Mouse (Mus musculus): ENCODE data around the gene Ankrd9. TPM values are rescaled to one million over a fixed set of nuclear protein-coding genes. Genes with fewer than 3 reads are reported as not detected.

Gene Ankrd9
- polyA plus RNA-seq, 2 experiments from 2014 or later, result 0.74 to 1.2 TPM

- no peak for ATAC-seq
These were observed 24.4 kb downstream of the Ankrd9 start for GRCm38 (mm10) chr12:110954351-110954991.

GRCm38 (mm10) chr12:110953900-110954299, 24.9 kb downstream of the Ankrd9 start:
- ATAC-seq, result no peak

- no peak for ATAC-seq
These were observed 25.4 kb downstream of the Ankrd9 start for GRCm38 (mm10) chr12:110953443-110953842.

GRCm38 (mm10) chr12:110952628-110953385, 26.0 kb downstream of the Ankrd9 start:
- no peak for ATAC-seq

- ATAC-seq, result no peak
These were observed 27.6 kb downstream of the Ankrd9 start for GRCm38 (mm10) chr12:110951236-110951635.

GRCm38 (mm10) chr12:110950151-110950550, 28.7 kb downstream of the Ankrd9 start:
- ATAC-seq, result no peak

GRCm38 (mm10) chr12:110949410-110949809, 29.4 kb downstream of the Ankrd9 start:
- ATAC-seq, result no peak

- no peak for ATAC-seq
These were observed 30.0 kb downstream of the Ankrd9 start for GRCm38 (mm10) chr12:110948910-110949201.

GRCm38 (mm10) chr12:110948082-110948909, 30.5 kb downstream of the Ankrd9 start:
- no peak for ATAC-seq

GRCm38 (mm10) chr12:110946216-110946615, 32.6 kb downstream of the Ankrd9 start:
- no peak for ATAC-seq

GRCm38 (mm10) chr12:110940869-110941268, 38.0 kb downstream of the Ankrd9 start:
- no peak for ATAC-seq

GRCm38 (mm10) chr12:110939385-110939784, 39.5 kb downstream of the Ankrd9 start:
- peak; percentile 86 for ATAC-seq

- no peak for ATAC-seq
These were observed 41.3 kb downstream of the Ankrd9 start for GRCm38 (mm10) chr12:110937496-110937895.

GRCm38 (mm10) chr12:110935983-110936620, 42.7 kb downstream of the Ankrd9 start:
- ATAC-seq, result peak; percentile 34

GRCm38 (mm10) chr12:110932820-110933219, 46.0 kb downstream of the Ankrd9 start:
- ATAC-seq, result no peak

Other genes with a start within 250 kb of the Ankrd9 start
- 10 to 100 TPM; 24.7 to 31.4 TPM for gene Wdr20, start 241.1 kb downstream of the Ankrd9 start, polyA plus RNA-seq (2017; shearing (Covaris generic))
- under 1 TPM; 0.22 to 0.29 TPM for gene Mok, start 138.1 kb downstream of the Ankrd9 start, polyA plus RNA-seq (2017; shearing (Covaris generic))
- 1 to 10 TPM; 1.2 to 2.2 TPM for gene Zfp839, start 128.8 kb downstream of the Ankrd9 start, polyA plus RNA-seq (2017; shearing (Covaris generic))
- 10 to 100 TPM; 34.1 to 38.1 TPM for gene Cinp, start 89.9 kb downstream of the Ankrd9 start, polyA plus RNA-seq (2017; shearing (Covaris generic))
- gene Tecpr2, start 89.8 kb downstream of the Ankrd9 start, polyA plus RNA-seq (2017; shearing (Covaris generic)), result 1 to 10 TPM in 1 of 2 experiments, under 1 TPM in 1; 0.61 to 1.2 TPM
- gene Rcor1, start 60.3 kb upstream of the Ankrd9 start, polyA plus RNA-seq (2017; shearing (Covaris generic)), result 10 to 100 TPM; 14.7 to 15.9 TPM
- 10 to 100 TPM; 14.4 to 15.5 TPM for gene Traf3, start 187.3 kb upstream of the Ankrd9 start, polyA plus RNA-seq (2017; shearing (Covaris generic))
- gene 4930595D18Rik, start 205.5 kb upstream of the Ankrd9 start, polyA plus RNA-seq (2017; shearing (Covaris generic)), result 1 to 10 TPM in 1 of 2 experiments, not detected in 1; 2.8 TPM

All from activated CD4-positive, CD25-positive, alpha-beta regulatory T cell, adult 4 months (primary cell).